Mouse (Mus musculus): ENCODE data around the gene Stag1.

Gene Stag1

DNA sequence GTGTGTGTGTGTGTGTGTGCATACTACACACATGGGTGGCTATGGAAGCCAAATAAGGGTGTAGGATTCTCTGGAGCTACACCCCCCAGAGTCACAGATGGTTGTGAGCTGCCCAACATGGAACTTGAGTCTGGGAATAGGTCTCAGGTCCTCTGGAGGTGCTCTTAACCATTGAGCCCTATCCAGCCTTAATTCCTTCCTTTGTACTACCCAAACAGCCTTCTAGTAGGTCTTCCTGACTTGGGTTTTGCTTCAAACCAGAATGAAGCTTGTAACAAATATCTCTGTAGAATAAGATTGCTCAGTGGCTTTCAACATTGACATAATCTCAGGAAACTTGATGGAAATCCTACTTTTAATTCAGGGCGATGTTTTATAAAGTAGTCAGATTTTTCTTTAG, 7.9 kb downstream of the Stag1 start:
- no peak for DNase-seq (ENCODE audit: low spot score in 2 of 2)

DNA sequence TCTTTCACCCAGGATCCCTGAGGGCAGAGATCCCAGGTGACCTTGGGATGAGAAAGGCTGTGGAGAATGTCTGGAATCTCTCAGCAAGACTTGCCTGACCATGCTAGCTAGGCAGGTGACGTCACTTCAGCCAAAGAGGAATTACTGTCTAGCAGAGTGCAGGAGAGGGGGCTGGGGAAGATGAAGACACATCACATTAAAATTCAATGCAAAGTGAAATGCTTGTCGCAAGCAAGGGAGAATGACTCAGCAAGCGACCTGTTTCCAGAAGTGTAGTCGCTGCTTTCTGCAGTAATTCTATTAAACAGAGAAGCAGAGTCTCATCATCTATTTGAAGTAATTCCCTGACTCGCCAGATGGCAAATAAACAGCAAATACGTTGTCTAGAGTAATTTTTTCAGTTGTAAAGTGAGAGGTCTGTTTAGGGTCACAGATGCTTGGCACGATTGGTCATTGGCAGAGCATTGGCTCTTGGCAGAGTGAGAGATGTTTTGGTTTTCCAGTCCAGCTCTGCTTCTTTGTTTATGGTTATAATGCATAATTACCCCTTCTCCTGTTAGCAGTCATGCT, 8.5 kb downstream of the Stag1 start:
- peak; percentile 35 to 44 for DNase-seq (ENCODE audit: low spot score in 2 of 2)

- no peak for DNase-seq (ENCODE audit: low spot score in 2 of 2)
Observed at GRCm38 (mm10) chr9:100613501-100614071, 16.0 kb downstream of the Stag1 start.

DNA sequence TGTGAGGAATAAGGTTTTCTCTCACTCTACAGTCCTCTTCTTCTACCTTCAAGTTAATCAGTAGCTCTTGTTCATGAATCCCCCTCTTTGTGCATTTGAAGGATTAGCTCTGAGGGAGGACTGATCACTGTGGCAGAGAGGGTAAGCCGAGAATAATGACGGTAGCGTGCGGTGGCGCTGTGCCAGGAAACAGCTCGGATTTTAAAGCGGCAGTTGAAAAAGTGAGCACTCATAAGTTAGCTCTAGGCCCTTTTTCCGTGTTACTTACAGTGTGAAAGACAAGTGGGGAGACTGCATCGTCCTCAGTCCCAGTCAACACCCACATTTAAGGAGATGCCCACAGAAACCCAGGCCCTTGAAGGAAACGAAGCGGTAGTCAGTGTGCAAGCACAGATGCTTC, 19.3 kb downstream of the Stag1 start:
- DNase-seq (ENCODE audit: low spot score in 2 of 2): peak; percentile 48 to 59

DNA sequence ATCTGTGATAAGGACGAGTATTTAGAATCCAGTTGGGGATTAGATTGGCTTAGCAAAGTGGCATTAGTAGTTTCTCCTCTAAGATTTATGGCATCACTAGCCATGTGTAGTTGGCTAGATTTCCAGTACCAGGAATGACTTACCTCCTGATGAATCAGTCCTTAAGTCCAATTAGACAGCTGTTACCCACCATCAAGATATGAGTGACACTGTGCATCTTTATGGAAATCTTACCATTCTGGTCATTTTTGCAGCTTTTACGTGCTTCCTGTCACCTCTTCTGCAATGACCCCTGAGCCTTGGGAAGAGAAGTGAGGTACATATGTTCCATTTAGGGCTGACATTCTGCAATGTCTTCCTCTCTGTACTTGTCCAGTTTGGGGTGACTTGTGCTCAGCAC, 28.7 kb downstream of the Stag1 start:
- DNase-seq (ENCODE audit: low spot score in 2 of 2): no peak

GRCm38 (mm10) chr9:100640754-100641153, 43.2 kb downstream of the Stag1 start:
- no peak for DNase-seq (ENCODE audit: low spot score in 2 of 2)

- no peak for DNase-seq (ENCODE audit: low spot score in 2 of 2)
Observed at GRCm38 (mm10) chr9:100641391-100642085, 43.9 kb downstream of the Stag1 start.

- DNase-seq (ENCODE audit: low spot score in 2 of 2): no peak
Observed at GRCm38 (mm10) chr9:100642186-100642839, 44.7 kb downstream of the Stag1 start.

GRCm38 (mm10) chr9:100642840-100643697, 45.5 kb downstream of the Stag1 start:
- DNase-seq (ENCODE audit: low spot score in 2 of 2): peak; percentile 99

DNA sequence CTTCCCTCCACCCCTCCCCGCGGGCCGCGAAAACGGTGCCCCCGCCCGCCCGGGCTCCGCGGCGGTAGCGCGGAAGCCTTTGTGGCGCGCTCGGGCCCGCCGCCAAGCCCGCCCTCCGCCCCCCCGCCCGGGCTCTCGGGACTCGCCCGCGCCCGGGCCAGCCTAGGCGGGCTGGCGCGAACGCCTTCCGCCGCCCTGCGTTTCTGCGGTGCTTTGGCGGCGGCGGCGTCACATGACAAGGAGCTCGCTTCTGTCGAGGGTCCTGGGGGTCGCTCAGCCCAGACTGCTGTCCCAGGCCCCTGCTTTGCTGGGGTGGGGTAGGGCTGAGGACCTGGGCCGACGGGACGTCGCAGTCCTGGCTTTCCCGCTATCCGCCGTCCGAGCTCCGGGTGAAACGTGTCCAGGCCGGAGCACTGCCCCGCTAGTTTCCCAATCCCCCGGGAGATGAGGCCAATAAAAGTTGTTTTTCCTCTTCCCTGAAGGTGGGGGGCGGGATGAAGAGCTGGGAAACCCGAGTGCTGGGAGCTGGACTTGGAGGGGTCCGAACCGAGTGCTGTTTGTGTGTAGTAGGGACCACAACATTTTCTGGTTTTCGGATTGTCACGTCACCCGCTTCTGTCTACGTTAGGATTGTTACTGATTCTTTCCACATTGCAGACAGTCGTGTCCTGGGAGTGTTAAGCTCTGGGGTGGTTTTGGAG, 46.6 kb downstream of the Stag1 start:
- DNase-seq (ENCODE audit: low spot score in 2 of 2): peak; percentile 65 to 66

- no peak for DNase-seq (ENCODE audit: low spot score in 2 of 2)
Observed at GRCm38 (mm10) chr9:100645026-100645940, 47.7 kb downstream of the Stag1 start.

DNA sequence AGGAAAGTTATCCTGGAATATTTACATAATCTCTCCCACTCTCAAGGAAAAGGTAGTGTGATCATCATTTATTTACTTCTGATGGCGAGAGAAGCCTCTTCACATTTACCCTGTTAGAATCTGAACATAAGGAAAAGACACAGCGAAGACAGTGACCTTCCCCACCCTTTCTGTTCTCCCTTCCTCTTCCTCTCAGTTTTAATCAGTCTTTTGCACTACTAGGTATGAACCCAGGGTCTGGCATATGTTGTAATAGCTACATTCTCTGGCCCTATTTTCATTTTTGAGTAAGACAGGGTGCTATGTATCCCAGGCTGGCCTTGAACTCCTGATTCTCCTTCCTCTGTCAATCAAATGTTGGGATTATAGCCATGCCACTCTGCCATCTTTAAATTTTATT, 48.7 kb downstream of the Stag1 start:
- DNase-seq (ENCODE audit: low spot score in 2 of 2): no peak

DNA sequence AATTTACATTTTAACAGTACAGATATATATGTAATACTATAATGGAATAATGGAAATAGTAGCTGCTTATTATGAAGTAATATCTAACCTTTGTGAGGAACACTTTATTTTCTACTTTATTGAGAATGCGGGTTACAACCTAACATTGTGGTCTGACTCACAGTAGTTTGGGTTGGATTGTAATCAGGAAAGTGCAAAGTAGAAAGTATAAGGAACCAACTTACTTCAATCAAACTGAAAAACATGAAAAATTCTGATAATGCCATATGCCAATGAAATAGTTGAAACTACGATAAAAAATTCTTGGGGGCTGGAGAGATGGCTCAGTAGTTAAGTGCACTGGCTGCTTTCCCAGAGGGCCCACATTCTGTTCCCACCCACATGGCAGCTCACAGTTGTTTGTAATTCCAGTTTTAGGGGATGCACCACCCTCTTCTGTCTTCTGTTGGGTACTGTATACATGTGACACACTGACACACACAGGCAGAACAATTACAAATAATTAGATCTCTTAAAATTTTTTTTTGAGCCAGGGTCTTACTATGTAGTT, 50.3 kb downstream of the Stag1 start:
- peak; percentile 50 for DNase-seq (ENCODE audit: low spot score in 2 of 2)

DNA sequence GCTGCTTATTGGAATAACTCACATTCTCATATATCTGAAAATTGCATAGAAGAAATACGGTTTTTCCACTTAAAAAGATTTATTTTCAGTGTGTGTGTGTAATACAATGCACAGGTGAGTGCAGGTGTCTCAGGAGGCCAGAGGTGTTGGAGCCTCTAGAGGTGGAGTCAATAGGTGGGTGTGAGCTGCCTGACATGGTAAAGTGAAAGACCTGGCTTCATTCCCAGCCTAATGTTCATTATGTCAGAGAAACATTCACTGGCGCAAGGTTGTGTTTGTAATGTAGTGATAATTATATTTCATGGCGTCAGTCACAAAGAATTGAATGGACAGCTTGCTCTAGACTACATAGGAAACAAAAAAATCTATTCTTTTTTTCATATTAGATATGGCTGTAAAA, 56.5 kb downstream of the Stag1 start:
- no peak for DNase-seq (ENCODE audit: low spot score in 2 of 2)

DNA sequence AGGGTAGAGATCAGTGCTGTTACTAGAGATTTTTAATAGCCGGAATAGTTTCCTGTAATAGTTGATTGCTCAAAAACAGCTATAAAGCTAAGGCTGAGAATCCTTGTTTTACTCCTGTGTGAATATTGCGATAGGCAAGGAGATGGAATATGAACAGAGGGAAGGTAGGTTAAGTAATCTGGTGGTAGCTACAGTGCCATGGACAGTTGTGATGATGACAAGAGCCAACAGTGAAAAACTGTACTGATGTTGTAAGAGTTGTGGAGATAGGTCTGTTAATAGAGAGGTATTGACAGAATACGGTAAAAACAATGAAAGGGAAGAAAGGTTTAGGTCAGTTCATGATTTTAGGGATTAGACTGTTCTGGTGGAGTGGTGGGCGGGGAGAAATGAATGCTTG, 58.5 kb downstream of the Stag1 start:
- DNase-seq (ENCODE audit: low spot score in 2 of 2): no peak

- no peak for DNase-seq (ENCODE audit: low spot score in 2 of 2)
Observed at GRCm38 (mm10) chr9:100660587-100660986, 63.0 kb downstream of the Stag1 start.

DNA sequence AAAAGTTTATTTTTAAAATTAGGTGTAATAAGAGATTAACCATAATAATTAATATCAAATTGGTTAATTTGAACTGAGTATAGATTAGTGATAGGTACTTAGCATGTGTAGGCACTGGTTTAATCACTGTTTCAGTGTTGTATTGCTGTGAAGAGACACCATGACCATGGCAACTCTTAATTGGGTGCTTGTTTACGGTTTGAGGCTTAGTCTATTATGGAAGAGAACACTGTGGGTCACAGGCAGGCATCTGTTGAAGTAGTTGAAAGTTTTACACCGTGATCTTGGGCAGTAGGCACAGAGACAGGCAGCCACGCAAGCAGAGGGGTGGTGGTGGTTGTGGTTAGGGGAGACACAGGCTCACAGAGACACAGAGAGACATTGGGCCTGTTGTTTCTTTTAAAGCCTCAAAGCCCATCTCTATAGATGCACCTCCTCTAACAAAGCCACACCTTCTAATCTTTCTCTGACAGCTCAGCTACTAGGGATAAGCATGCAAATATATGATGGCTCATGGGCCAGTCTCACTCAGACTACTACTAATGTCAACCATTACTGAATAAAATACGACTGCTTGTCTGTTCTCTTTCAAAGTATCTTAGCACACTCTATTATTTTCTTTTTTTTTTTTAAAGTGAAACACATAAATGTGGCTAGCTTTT, 66.0 kb downstream of the Stag1 start:
- DNase-seq (ENCODE audit: low spot score in 2 of 2): no peak

- no peak for DNase-seq (ENCODE audit: low spot score in 2 of 2)
Observed at GRCm38 (mm10) chr9:100670151-100670550, 72.6 kb downstream of the Stag1 start.

DNA sequence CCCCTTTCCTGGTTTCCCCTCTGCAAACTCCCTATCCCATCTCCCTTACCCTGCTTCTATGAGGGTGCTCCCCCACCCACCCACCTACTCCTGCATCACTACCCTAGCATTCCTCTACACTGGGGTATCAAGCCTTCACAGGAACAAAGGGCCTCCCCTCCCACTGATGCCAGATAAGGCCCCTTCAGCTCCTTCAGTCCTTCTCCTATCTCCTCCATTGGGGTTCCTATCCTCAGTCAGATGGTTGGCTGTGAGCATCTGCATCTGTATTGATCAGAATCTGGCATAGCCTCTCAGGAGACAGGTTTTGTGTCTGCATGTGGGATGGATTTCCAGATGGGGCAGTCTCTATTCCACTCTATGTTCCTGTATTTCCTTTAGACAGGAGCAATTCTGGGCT, 81.4 kb downstream of the Stag1 start:
- DNase-seq (ENCODE audit: low spot score in 2 of 2): no peak
